Mouse (Mus musculus): Measurements from ENCODE around the gene B4galt1. TPM values are rescaled to one million over a fixed set of nuclear protein-coding genes. Genes with fewer than 3 reads are reported as not detected.
"Not testable (repeated sequence)": the region's sequence is repeated elsewhere in the genome, so short reads cannot be mapped to it uniquely, and the experiment has no call there.

The B4galt1 gene
- polyA plus RNA-seq, 1 experiment from 2014 or later, result 32.9 TPM

DNA sequence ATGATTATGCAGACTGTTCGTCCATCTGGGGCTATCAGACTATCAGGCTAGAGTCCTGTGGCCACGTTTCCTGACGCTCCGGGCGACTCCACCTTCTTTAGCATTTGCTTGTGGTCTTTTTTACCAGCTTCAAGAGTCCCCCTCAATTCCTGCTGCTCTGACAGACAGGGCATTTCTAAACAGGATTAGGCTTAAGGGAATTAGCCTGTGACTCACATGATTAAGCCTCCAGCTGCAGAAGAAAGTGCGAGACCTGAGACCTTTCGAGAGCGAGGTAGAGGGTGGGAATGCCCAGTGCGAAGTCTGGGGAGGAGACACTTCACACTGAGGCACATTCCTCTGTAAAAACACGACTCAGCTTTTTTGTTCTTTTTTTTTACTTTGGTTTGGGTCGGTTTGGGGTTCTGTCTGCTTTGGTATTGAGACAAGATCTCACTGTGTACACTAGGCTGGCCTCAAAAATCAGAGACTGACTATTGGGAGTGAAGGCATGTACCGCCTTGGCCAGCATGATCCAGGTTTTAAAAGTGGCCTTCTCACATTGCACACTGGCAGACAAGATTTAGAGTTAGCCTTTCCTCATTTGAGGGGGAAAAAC is 37.9 kb downstream of the B4galt1 start:
- Histone ChIP-seq H3K4me3 (replicated peaks) (no peak overlapping the region), H3K36me3 (peaks cover 71% of the 10 kb centered on the region), H3K9ac (replicated peaks) (no peak overlapping the region), H3K4me1 (replicated peaks) (no peaks in the 10 kb centered on the region), H3K4me2 (no peak overlapping the region), H3K9me3 (no peaks in the 10 kb centered on the region), H3K27me3 (no peaks in the 10 kb centered on the region), H3K27ac (no peak overlapping the region)
- no peak for ATAC-seq (ENCODE audit: insufficient number of reproducible peaks, insufficient read depth, low FRiP score, low TSS enrichment, low read depth)
- 61% methylated on average over 12 of the region's 12 CpGs for WGBS

DNA sequence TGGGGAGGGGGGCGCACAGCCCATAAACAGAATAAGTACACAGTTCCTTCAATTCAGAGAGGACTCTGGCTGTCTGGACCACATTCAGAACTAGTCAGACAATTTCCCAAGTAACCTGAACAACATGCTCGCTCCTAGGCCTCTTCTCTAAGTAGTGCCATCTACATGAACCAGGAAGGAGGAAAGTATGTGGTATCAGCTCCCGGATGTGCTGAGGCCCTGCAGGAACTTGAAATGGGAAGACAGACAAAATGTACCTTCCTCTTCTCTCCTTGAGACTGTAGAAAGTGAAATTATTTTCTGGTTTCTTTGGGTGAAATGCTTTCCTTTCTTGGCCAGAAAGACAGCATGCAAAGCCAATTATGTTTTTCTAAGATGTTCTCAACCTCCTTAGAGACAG is 38.7 kb downstream of the B4galt1 start:
- no peak overlapping the region for H3K4me2 ChIP-seq
- no peak overlapping the region for H3K27ac ChIP-seq
- H3K9me3 ChIP-seq, result no peaks in the 10 kb centered on the region
- H3K27me3 ChIP-seq, result no peaks in the 10 kb centered on the region
- no peak overlapping the region for H3K4me3 ChIP-seq (replicated peaks)
- no peak for ATAC-seq (ENCODE audit: insufficient number of reproducible peaks, insufficient read depth, low FRiP score, low TSS enrichment, low read depth)
- H3K4me1 ChIP-seq (replicated peaks), result no peaks in the 10 kb centered on the region
- WGBS, result 89% methylated on average over 3 of the region's 3 CpGs
- H3K9ac ChIP-seq (replicated peaks), result no peak overlapping the region
- H3K36me3 ChIP-seq, result peaks cover 70% of the 10 kb centered on the region

DNA sequence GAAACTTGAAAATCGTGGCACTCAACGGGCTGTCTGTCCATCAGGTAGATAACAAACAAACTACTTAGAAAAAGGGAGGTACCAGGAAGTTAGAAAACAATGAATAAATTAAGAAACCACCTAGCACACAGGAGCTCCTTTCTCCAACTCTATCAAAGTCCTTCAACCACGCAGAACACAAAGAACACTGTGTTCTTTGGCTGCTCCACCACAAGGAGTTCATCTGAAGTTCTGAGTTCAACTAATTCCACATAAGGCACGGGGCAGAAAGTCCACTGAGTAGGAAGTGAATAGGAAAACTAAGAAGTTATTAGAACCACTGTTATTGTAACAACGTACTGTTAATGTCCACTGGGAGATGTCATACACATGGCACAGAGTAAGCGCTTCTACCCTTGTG is 39.4 kb downstream of the B4galt1 start:
- Histone ChIP-seq H3K9me3 (no peaks in the 10 kb centered on the region), H3K9ac (replicated peaks) (no peak overlapping the region), H3K36me3 (peaks cover 69% of the 10 kb centered on the region), H3K4me1 (replicated peaks) (no peaks in the 10 kb centered on the region), H3K4me2 (no peak overlapping the region), H3K4me3 (replicated peaks) (no peak overlapping the region), H3K27me3 (no peaks in the 10 kb centered on the region), H3K27ac (no peak overlapping the region)
- WGBS, result 92% methylated on average over 6 of the region's 6 CpGs
- no peak for ATAC-seq (ENCODE audit: insufficient number of reproducible peaks, insufficient read depth, low FRiP score, low TSS enrichment, low read depth)

DNA sequence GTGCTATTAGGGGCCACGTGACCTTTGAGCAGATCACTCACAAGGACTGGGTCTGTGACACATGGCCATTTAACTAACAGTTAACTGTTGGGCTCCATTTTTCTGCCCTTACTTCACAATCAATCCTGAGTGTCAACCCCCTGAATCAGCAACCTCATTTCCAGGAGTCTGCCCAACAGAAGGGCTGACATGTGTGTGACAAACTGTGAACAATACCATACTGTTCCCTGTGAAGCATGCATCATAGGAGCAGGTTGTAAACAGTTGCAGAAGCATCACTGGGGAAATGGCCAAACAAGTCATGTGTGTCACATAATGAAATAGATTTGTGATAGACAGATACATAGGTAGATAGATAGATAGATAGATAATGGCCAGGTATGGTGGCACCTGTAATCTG is 40.9 kb downstream of the B4galt1 start:
- 96% methylated on average over 1 of the region's 1 CpGs for WGBS
- ATAC-seq (ENCODE audit: insufficient number of reproducible peaks, insufficient read depth, low FRiP score, low TSS enrichment, low read depth), result no peak
- Histone ChIP-seq H3K36me3 (peaks cover 70% of the 10 kb centered on the region), H3K9me3 (no peaks in the 10 kb centered on the region), H3K4me3 (replicated peaks) (no peak overlapping the region), H3K9ac (replicated peaks) (no peak overlapping the region), H3K27me3 (no peaks in the 10 kb centered on the region), H3K4me2 (no peak overlapping the region), H3K27ac (no peak overlapping the region), H3K4me1 (replicated peaks) (no peaks in the 10 kb centered on the region)

DNA sequence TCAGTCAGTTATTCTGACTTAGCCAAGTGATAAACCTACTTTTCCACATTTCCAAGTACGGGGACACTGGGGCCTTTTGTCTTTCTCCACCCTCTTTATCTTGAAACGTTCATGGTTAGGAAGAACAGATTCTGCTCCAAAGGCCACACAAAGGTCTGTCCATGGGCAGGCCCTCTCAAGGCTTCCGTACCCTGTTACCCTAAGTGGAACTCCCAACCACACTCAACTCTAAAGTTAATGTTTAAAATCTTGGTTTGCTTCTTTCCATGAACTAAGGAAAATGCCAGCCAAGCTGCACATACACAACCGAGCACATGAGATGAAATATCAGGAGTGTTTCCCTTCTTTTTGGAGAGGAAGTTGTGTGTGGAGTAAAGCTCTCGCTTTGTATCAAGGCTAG is 43.3 kb downstream of the B4galt1 start:
- H3K9ac ChIP-seq (replicated peaks), result no peak overlapping the region
- no peak for ATAC-seq (ENCODE audit: insufficient number of reproducible peaks, insufficient read depth, low FRiP score, low TSS enrichment, low read depth)
- H3K9me3 ChIP-seq, result no peaks in the 10 kb centered on the region
- no peak overlapping the region for H3K27ac ChIP-seq
- H3K27me3 ChIP-seq, result no peaks in the 10 kb centered on the region
- no peak overlapping the region for H3K4me2 ChIP-seq
- 92% methylated on average over 5 of the region's 5 CpGs for WGBS
- no peak overlapping the region for H3K4me3 ChIP-seq (replicated peaks)
- no peaks in the 10 kb centered on the region for H3K4me1 ChIP-seq (replicated peaks)
- H3K36me3 ChIP-seq, result peaks cover 86% of the 10 kb centered on the region

DNA sequence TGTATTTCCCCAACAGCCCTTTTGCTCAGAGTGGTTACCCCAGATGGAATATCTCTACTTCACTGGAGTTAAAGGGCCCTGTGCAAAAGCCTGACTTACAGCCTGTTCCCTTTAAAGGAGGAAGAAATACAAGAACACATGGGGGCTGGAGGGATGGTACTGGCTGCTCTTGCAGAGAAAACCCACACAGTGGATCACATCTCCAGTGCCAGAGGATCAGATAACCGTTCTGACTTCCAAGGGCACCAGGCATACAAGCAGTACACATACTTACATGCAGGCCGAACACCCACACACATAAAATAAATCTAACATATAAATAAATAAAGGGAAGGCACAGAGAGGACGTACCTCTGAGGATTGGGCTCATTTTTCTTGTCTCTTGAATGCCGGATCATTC is 46.4 kb downstream of the B4galt1 start:
- H3K4me1 ChIP-seq (replicated peaks), result no peaks in the 10 kb centered on the region
- no peak for ATAC-seq (ENCODE audit: insufficient number of reproducible peaks, insufficient read depth, low FRiP score, low TSS enrichment, low read depth)
- H3K27me3 ChIP-seq, result no peaks in the 10 kb centered on the region
- H3K36me3 ChIP-seq, result peaks cover 84% of the 10 kb centered on the region
- 91% methylated on average over 4 of the region's 4 CpGs for WGBS
- H3K27ac ChIP-seq, result no peak overlapping the region
- no peak overlapping the region for H3K9ac ChIP-seq (replicated peaks)
- H3K4me2 ChIP-seq, result no peak overlapping the region
- no peak overlapping the region for H3K4me3 ChIP-seq (replicated peaks)
- H3K9me3 ChIP-seq, result no peaks in the 10 kb centered on the region

DNA sequence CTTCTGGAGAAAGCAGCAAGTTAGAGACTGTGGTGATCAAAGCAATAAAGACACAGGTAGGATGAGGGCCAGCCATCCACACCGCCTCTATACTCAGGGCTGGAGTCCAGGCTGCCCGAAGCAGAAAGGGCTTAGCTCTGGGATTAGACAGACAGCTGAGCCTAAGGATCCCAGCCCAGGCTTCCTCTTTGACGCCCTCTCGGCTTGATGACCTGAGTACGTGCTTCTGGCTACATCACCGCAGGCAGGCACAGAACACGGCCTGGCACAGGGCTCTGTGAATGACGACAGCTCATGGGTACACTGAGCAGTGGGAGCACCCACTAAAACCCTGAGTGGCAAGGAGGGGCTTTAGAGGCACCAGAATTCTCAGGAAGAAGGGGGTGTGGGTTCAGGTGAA is 48.4 kb downstream of the B4galt1 start:
- H3K4me2 ChIP-seq, result no peak overlapping the region
- H3K36me3 ChIP-seq, result peaks cover 66% of the 10 kb centered on the region
- no peaks in the 10 kb centered on the region for H3K9me3 ChIP-seq
- no peak overlapping the region for H3K27ac ChIP-seq
- ATAC-seq (ENCODE audit: insufficient number of reproducible peaks, insufficient read depth, low FRiP score, low TSS enrichment, low read depth), result no peak
- no peak overlapping the region for H3K9ac ChIP-seq (replicated peaks)
- 83% methylated on average over 8 of the region's 8 CpGs for WGBS
- H3K27me3 ChIP-seq, result no peaks in the 10 kb centered on the region
- H3K4me1 ChIP-seq (replicated peaks), result peaks cover 3% of the 10 kb centered on the region; the same call in 1 of the 2 replicates
- no peak overlapping the region for H3K4me3 ChIP-seq (replicated peaks)

DNA sequence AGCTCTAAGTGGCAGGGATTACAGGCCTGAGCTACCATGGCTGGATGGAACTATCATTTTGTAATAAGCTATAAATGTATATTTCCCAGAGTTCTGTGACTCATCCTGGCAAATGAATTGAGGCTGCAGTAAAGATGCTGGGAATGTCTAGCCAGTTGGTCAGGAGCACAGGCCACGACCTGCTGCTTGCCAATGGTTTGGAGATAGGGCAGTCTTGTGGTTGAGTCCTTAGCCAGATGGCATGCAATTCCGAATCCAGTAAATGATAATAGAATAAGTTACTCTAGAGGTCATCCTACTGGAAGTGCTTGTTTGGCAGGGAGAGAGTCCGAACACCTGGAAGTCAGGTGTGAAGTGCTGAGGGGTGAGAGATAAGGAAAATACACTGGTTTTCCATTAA is 51.0 kb downstream of the B4galt1 start:
- no peaks in the 10 kb centered on the region for H3K27me3 ChIP-seq
- H3K4me3 ChIP-seq (replicated peaks), result no peak overlapping the region
- ATAC-seq (ENCODE audit: insufficient number of reproducible peaks, insufficient read depth, low FRiP score, low TSS enrichment, low read depth), result no peak
- H3K36me3 ChIP-seq, result peaks cover 42% of the 10 kb centered on the region
- H3K9me3 ChIP-seq, result no peaks in the 10 kb centered on the region
- peaks cover 6% of the 10 kb centered on the region; the same call in 1 of the 2 replicates for H3K4me1 ChIP-seq (replicated peaks)
- H3K27ac ChIP-seq, result no peak overlapping the region
- no peak overlapping the region for H3K9ac ChIP-seq (replicated peaks)
- H3K4me2 ChIP-seq, result no peak overlapping the region
- 93% methylated on average over 3 of the region's 3 CpGs for WGBS

DNA sequence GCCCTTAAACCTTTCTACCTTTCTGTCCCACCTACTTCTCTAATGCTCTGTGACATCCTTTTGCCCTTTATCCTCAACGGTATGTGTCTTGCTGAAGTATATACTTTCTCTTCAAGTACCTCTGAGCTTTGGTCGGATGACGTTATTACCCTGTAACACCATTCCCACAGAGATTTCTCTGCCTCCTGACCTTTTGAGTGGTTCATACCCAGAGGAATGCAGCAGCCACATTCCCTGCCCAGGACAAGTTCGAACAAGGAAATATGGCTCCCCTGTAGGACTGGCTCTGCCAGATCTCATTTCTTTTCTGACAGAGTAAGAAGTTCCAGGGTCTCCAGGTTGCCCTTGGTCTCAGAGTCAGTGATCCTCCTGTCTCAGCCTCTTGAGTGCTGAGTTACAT is 51.9 kb downstream of the B4galt1 start:
- Histone ChIP-seq H3K4me2 (no peak overlapping the region), H3K4me3 (replicated peaks) (no peak overlapping the region), H3K27me3 (no peaks in the 10 kb centered on the region), H3K27ac (no peak overlapping the region), H3K36me3 (peaks cover 33% of the 10 kb centered on the region), H3K9ac (replicated peaks) (no peak overlapping the region), H3K9me3 (no peaks in the 10 kb centered on the region), H3K4me1 (replicated peaks) (peaks cover 6% of the 10 kb centered on the region; the same call in 1 of the 2 replicates)
- 80% methylated on average over 4 of the region's 4 CpGs for WGBS
- no peak for ATAC-seq (ENCODE audit: insufficient number of reproducible peaks, insufficient read depth, low FRiP score, low TSS enrichment, low read depth)

DNA sequence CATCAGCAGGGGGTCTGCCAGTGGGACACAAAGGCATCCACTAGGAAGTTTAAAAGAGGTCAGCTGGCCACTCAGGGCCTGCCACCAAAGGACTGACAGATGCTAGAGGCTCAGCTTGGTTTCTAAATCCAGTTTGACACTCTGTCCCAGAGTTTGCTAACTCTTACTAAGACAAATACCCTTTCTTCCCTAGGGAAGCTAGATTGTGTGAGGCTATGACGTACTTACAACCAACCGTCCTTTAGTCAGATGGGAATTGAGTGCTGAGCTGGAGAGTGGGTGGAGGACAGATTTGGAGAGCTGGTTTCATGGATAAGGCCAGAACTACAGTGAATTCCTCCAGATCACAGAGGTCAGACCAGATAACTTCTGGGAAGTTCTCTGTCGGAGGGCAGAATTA is 52.9 kb downstream of the B4galt1 start:
- peaks cover 25% of the 10 kb centered on the region for H3K36me3 ChIP-seq
- no peak overlapping the region for H3K4me2 ChIP-seq
- no peak for ATAC-seq (ENCODE audit: insufficient number of reproducible peaks, insufficient read depth, low FRiP score, low TSS enrichment, low read depth)
- peaks cover 6% of the 10 kb centered on the region; the same call in 1 of the 2 replicates for H3K4me1 ChIP-seq (replicated peaks)
- H3K9ac ChIP-seq (replicated peaks), result no peak overlapping the region
- 86% methylated on average over 3 of the region's 3 CpGs for WGBS
- 0 out of 2 replicates have a peak overlapping the region, but pooled peaks have one; percentile 12 for H3K27ac ChIP-seq
- no peak overlapping the region for H3K4me3 ChIP-seq (replicated peaks)
- no peaks in the 10 kb centered on the region for H3K27me3 ChIP-seq
- H3K9me3 ChIP-seq, result no peaks in the 10 kb centered on the region

DNA sequence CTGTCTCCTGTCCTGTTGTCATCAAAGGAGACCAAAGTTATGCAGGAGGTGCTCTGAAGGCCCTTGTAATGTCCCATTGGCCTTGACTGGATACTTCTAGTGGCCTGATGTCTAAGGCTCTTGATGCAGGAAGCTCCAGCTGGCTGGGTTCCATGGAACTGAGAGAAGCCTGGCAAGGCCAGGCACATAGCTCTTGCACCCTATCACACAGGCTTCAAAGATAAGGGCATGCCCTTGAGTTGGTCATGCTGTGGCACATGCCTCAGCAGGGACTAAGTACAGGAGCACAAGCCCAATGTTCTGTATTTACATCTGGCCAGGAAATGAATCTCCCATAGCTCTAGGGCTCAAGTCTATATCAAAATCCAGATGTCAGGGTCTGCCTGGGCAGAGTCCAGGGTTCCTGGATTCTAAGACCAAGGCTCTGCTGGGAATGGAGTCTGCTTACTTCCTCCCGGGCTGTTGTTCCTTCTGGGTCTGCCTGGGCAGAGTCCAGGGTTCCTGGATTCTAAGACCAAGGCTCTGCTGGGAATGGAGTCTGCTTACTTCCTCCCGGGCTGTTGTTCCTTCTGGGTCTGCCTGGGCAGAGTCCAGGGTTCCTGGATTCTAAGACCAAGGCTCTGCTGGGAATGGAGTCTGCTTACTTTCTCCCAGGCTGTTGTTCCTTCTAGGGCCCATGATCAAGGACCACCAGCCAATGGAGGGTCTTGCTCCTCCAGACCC is 54.8 kb downstream of the B4galt1 start:
- WGBS, result 75% methylated on average over 2 of the region's 2 CpGs

DNA sequence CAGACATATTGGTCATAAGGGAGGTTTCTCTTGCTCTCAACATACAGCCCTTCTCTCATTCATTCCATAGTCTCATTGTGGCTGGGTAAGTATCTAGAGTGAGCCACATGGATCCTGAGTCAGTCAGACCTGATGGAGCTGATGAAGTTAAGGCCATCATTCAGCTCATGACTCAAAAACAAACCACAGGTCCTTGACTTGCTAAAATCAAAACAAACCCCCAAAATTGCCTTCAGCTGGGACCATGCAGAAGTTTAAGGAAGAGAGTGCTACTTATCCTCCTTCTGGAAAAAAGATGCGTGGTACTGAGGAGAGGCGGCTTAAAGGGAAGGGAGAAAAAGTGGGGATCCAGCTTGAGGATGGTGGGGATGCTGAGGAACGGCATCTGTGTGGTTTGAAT is 58.0 kb downstream of the B4galt1 start:
- Histone ChIP-seq H3K9ac (replicated peaks) (no peak overlapping the region), H3K36me3 (no peaks in the 10 kb centered on the region), H3K4me1 (replicated peaks) (peaks cover 6% of the 10 kb centered on the region; the same call in 1 of the 2 replicates), H3K27ac (no peak overlapping the region), H3K27me3 (no peaks in the 10 kb centered on the region), H3K9me3 (no peaks in the 10 kb centered on the region), H3K4me2 (no peak overlapping the region), H3K4me3 (replicated peaks) (no peak overlapping the region)
- no peak for ATAC-seq (ENCODE audit: insufficient number of reproducible peaks, insufficient read depth, low FRiP score, low TSS enrichment, low read depth)
- WGBS, result 83% methylated on average over 3 of the region's 3 CpGs

More for the DNA sequence above, 54.8 kb downstream of the B4galt1 start:
- H3K36me3 ChIP-seq, result peaks cover 17% of the 10 kb centered on the region; the same call in 1 of the 2 replicates
- H3K9ac ChIP-seq (replicated peaks); H3K27ac ChIP-seq; H3K9me3 ChIP-seq; H3K4me3 ChIP-seq (replicated peaks); H3K4me1 ChIP-seq (replicated peaks); ATAC-seq (ENCODE audit: insufficient number of reproducible peaks, insufficient read depth, low FRiP score, low TSS enrichment, low read depth); H3K4me2 ChIP-seq; H3K27me3 ChIP-seq: not testable (repeated sequence)
